Mouse (Mus musculus): ENCODE measurements around the gene Tnrc6b.

Tnrc6b gene

GRCm38 (mm10) chr15:80742991-80743474, 31.9 kb downstream of the Tnrc6b start:
- no peak for DNase-seq

GRCm38 (mm10) chr15:80743606-80744005, 32.5 kb downstream of the Tnrc6b start:
- no peak for DNase-seq

GRCm38 (mm10) chr15:80744667-80745422, 33.7 kb downstream of the Tnrc6b start:
- no peak for DNase-seq

GRCm38 (mm10) chr15:80748979-80749378, 37.9 kb downstream of the Tnrc6b start:
- no peak for DNase-seq

DNA sequence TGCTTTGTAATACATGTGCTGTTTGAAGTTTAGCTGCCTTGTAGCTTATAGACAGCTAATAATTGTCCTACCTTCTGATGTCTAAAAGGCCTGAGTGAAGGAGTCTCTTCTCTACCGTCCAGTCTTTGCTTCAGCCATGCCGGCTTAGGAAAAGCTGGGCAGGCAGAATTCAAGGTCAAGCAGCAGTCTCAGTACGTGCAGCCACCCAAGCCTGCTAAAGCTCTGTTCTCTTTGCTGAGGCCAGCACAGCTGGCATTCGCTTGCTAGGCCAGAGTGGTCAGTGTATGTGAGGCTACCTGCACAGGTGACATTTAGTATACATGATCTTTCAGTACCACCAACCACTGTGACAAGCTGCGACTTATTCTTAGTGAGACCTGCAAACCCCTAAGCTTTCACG, 42.2 kb downstream of the Tnrc6b start:
- DNase-seq, result no peak

- no peak for DNase-seq
These were observed 43.0 kb downstream of the Tnrc6b start for GRCm38 (mm10) chr15:80754103-80754502.

- DNase-seq, result no peak
These were observed 48.3 kb downstream of the Tnrc6b start for GRCm38 (mm10) chr15:80759451-80759850.

- DNase-seq, result no peak
These were observed 49.4 kb downstream of the Tnrc6b start for GRCm38 (mm10) chr15:80760504-80760903.

GRCm38 (mm10) chr15:80760935-80761334, 49.8 kb downstream of the Tnrc6b start:
- DNase-seq, result no peak

DNA sequence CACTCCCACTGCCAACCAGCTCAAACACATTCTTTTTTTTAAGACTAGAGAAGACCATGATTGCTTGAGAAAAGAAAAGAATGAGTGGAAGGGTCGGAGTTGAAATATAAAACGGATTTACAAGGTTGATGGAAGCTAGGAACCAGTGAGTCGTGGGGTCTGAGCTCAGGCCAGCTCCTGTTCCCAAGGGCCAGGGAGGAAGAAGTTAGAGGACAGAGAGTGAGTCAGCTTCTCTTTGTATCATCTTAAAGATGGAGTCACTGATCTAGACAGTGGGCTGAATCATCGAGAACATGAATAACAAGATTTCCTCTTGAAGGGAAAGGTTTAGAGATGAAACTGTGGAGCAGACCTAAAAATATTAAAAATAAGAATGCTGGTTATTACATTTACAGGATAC, 51.5 kb downstream of the Tnrc6b start:
- DNase-seq, result no peak

- DNase-seq, result no peak
These were observed 53.6 kb downstream of the Tnrc6b start for GRCm38 (mm10) chr15:80764666-80765065.

GRCm38 (mm10) chr15:80765381-80765780, 54.3 kb downstream of the Tnrc6b start:
- no peak for DNase-seq

DNA sequence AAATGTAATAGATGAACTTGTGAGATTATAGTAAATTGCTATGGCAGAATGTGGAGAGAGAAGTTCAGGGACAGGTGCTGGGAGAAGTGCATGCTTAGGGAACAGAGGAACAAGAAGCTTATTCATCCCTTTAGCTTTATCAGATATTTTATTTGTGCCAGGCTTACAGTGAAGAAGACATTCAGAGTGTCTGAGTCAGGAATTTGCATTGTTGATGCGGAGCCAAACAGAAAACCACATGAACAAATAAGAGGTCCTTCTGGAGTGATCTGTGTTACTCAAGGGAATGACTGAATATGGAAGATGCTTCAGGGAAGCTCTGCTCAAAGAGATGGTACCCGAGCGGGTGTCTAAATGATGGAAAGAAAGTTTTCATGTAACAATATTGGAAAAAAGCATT, 57.1 kb downstream of the Tnrc6b start:
- no peak for DNase-seq

DNA sequence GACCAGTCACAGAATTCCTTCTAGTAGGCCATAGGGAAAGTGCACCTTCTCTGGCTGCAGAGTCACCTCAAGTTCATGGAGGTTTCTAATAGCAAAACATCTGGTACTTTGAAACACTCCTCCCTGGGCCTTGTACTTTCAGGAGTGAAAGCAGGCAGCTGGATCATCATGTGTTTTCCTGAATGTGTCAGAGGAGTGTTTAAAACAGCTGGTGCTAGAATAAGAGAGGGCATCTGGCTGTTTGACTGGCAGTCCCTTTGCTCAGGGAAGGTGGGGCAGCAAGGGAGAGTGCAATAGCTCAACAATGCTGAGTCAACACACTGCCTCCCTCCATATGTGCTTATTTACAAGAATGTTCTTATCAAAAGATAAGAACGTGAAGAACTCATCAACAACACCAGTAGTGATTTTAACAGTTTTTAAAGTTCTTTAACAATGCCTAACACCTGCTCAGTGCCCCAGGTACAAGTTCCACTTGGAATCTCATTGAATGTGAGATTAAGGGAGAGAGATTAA, 60.9 kb downstream of the Tnrc6b start:
- no peak for DNase-seq

- DNase-seq, result no peak
These were observed 63.6 kb downstream of the Tnrc6b start for GRCm38 (mm10) chr15:80774666-80775065.

DNA sequence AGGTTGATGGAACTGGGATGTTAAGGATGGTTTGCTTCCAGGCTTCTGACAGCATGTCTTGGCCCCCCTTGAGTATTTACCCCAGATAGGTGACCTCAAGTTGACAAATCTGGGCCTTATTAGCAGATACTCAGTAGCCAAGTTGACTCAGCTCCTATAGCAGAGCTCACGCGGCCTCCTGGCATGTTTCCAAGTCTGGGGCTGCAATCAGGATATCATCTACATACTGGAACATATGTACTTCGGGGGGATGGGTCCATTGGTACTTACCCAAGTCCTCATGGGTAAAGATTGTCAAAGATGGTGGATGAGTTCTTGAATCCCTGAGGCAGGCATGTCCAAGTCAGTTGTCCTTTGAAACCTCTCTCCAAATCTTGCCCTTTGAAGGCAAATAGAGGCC, 67.9 kb downstream of the Tnrc6b start:
- no peak for DNase-seq

DNA sequence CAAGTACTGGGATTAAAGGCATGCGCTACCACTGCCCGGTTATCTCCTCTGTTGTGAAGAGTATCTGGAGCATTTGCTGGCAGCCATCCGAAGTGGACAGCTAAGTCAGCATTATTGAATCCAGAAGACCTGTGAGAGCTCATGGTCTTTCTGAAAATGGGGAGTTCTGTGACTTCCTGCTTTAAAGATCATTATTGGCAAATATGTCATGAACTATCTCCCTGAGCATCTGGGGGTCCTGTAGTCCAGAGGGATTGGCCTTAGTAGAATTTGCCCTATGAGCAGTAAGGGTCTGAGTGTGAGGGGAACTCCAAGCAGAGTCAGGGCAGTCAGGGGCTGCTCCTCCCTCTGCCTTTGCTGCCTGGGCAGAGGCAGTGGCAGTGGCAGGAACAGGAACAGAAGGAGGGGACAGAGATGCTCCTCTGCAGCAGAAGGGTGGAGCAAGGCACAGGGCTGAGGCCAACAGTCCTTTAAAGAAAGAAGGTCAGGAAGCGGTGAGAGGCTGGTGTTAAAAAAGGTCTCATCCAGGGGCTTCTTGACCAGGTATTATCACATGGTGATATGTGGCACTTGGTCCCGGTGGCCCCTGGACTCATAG, 69.1 kb downstream of the Tnrc6b start:
- DNase-seq, result no peak

DNA sequence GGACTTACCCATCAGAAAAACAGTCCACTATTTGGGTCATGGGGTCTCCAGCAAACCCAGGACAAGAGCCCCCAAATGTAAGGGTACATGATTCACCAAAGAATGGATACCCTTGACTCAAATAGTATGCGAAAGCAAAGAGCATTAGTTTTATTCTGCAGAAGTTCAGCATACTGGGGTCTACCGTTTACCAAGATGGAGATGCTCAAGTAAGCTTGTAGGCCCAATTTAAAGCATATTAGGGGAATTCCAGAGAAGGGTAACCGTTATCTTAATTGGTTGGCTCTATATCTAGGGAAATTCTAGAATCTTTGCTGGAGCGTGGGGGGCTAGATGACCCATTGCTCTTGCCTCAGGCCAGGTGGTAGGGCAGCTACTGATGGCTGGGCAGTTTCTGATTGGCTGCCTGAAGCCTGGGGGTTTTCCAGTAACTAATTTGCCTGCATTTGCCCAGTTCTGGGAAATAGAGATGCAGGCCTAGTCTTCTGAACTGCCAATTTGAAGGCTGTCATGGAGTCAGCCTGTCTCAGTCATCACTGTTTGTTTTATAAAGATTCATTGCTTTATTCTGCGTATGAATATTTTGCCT, 70.2 kb downstream of the Tnrc6b start:
- no peak for DNase-seq

DNA sequence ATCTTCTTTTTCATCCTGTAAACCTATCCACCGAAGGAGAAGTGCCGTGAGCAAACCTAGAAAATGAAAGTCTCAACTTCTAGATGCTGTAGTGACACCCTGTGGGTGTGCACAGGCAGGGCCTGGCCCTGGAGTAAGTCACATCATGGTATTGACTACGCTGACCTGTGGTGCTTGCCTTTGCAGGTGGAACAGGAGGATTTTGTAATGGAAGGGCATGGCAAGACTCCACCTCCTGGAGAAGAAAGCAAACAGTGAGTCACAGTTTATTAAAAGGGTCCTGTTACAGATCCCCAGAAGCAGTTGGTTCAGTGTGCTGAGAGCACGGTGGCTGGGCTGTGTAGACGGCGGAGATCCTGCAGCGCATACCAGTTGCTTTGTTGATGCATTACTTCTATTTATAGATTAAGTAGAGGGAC, 73.4 kb downstream of the Tnrc6b start:
- DNase-seq, result no peak

GRCm38 (mm10) chr15:80785699-80786098, 74.6 kb downstream of the Tnrc6b start:
- DNase-seq, result no peak

DNA sequence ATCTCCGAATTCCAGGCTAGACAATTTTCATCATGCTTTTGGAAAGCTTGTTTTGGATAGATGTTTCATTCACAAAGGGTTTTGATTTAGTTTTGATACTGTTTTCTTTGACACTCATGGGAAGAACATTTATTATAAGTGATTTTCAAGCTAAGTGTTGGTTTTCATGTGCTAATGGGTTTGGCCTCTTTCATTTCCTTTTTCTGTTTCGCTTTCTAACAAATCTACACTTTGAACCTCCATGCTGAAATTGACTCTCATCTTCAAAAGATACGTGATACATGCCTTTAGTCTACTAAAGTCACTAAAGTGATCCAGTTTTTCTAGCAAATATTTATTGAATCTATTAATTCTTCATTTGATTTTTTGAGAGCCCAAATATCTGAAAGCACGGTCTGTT, 76.6 kb downstream of the Tnrc6b start:
- DNase-seq, result no peak

DNA sequence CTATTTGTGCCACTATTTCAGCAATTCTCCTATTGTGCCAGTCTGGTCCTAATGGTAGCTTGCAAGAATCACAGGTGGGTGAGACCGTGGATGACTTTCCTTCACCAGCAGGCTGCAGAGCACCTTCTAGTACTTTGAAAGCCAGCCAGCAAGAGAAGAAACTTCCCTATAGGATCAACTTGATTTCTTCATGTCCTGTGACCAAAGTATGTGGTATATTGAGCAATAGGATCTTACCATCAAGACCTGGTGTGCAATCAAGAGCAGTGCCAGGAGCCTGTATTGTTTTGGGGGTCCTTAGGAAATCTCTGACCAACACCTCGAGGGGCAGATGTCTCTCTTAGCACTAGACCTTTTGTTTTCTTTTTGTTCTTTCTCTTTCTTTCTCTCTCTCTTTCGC, 81.4 kb downstream of the Tnrc6b start:
- no peak for DNase-seq

- no peak for DNase-seq
These were observed 84.0 kb downstream of the Tnrc6b start for GRCm38 (mm10) chr15:80795076-80795475.

DNA sequence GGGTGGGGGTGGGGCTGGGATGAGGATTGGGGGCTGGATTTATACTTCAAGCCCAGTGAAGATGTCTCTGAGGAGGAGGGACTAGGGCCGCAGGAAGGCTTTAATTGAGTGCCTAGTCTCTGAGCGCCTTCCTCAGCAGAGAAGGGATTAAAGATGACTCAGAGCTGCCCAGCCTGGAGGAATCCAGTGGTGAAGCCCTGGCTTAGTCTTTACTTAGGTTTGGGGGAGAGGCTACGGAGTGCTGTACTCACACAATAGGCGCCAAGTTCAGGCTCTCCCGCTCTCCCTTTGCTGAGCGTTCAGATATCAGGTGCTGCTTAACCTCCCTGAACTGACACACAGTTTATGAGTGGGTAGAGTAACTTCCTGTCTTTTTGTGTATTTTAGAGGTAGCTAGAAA, 86.6 kb downstream of the Tnrc6b start:
- DNase-seq, result peak; percentile 38

All from right cerebral cortex, postnatal 25 days (tissue).